Mouse (Mus musculus) stomach, postnatal 0 days (tissue): Measurements from ENCODE around the gene Rufy4. TPM values are rescaled to one million over a fixed set of nuclear protein-coding genes. Genes with fewer than 3 reads are reported as not detected.

ENCODE experiments used
- ATAC-seq: fragments of 200-750 bp; cut with Nextera tagmentation; 2 replicates; pipeline ENCODE4 v1.8.0; 2017; ENCODE audit not compliant: low FRiP score, low TSS enrichment
- DNase-seq: peaks from one replicate; pipeline ENCODE4 v3.0.0-alpha.2; 2016; ENCODE audit warnings: low spot score
- H3K27ac ChIP-seq: fragments of 300-500 bp; sonication (generic); replicated peaks from 2 replicates; pipeline ENCODE4 v1.5.1; 2014; ENCODE audit warnings: mild to moderate bottlenecking, control low read depth
- H3K27me3 ChIP-seq: fragments of 300-500 bp; sonication (generic); 2 replicates; pipeline ENCODE4 v1.6.1; 2014; ENCODE audit warnings: low read length; ENCODE audit not compliant: control insufficient read depth, insufficient read depth
- H3K36me3 ChIP-seq: fragments of 300-500 bp; sonication (generic); 2 replicates; pipeline ENCODE4 v1.6.1; 2014; ENCODE audit warnings: low read length, mixed read lengths; ENCODE audit not compliant: control insufficient read depth, insufficient read depth
- H3K4me1 ChIP-seq: fragments of 300-500 bp; sonication (generic); replicated peaks from 2 replicates; pipeline ENCODE4 v1.6.1; 2014; ENCODE audit warnings: antibody characterized with exemption; ENCODE audit not compliant: control insufficient read depth, insufficient read depth
- H3K4me2 ChIP-seq: fragments of 300-500 bp; sonication (generic); replicated peaks from 2 replicates; pipeline ENCODE4 v1.6.1; 2014; ENCODE audit warnings: low read depth, mild to moderate bottlenecking, control low read depth, moderate library complexity
- H3K4me3 ChIP-seq: fragments of 300-500 bp; sonication (generic); 2 replicates; pipeline ENCODE4 v1.5.1; 2014; ENCODE audit warnings: low read depth, low read length, control low read depth
- H3K9ac ChIP-seq: fragments of 300-500 bp; sonication (generic); 2 replicates; pipeline ENCODE4 v1.6.1; 2014; ENCODE audit warnings: mild to moderate bottlenecking, low read length, control low read depth, mixed read lengths
- H3K9me3 ChIP-seq: fragments of 300-500 bp; sonication (generic); 2 replicates; pipeline ENCODE4 v1.6.1; 2016; ENCODE audit warnings: low read length; ENCODE audit not compliant: control insufficient read depth
- CTCF ChIP-seq: IDR thresholded peaks from 2 replicates; pipeline ENCODE4 v1.5.1; 2016; ENCODE audit warnings: antibody characterized with exemption, low read depth, mild to moderate bottlenecking, moderate library complexity
- EP300 ChIP-seq: optimal IDR thresholded peaks from 2 replicates; pipeline ENCODE3; 2016; ENCODE audit warnings: antibody characterized with exemption
- WGBS: fragments of 180-500 bp; shearing (Covaris S2); extraction: QIAGEN DNeasy Blood & Tissue Kit; methylation state at CpG from one replicate; pipeline ENCODE4 v1.1.7; 2014; 5-methylcytosine and 5-hydroxymethylcytosine counted together
- polyA plus RNA-seq: library from polyadenylated mRNA; unstranded; fragments of >200 nt; fragmentation: Nextera tagmentation; extraction: Ambion mirVana; gene quantifications from 2 replicates; pipeline ENCODE4 v1.2.1, GENCODE M21; 2015

The Rufy4 gene
- polyA plus RNA-seq, 1 experiment from 2014 or later = 0.19 TPM

DNA sequence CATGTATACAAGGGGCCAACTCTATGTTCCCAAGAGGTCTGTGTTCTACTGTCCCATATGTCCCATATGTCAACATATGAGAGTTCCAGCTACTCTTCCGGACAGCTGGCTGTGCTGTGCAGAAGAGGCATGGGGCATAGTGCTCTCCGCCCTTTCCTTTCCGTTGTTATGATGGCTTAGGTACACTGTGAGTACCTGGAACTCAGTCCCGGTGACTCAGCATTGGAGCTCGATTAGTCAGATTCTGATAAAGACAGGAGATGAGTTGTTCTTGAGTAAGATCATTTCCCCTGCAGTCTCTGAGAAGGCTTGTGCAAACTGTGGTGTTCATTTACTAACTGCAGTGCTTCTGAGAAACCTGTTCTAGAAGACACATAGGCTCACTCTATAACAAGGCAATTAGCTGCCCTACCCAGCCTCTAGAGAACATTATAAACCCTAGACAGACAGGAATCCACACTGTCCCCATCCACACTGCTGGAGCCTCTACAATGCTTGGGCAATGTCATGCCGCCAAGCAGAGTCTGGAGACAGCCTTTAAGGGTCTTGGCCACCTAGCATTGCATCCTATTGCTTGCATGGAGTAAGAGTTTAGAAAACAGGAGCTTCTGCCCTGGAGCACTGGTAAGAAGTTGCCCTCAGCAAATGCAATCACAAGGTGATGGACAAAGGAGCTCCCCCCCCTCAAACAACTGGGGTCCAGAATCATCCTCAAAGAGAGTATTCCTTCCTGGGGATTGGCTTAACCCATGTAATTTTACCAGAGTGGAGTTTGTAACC, 24.0 kb downstream of the Rufy4 start:
- ATAC-seq = peak; percentile 83
- H3K4me3 ChIP-seq = no peak overlapping the region
- no peaks in the 10 kb centered on the region for H3K4me1 ChIP-seq
- H3K27me3 ChIP-seq = no peaks in the 10 kb centered on the region
- DNase-seq = no peak
- no peak for TF ChIP-seq EP300
- no peak for TF ChIP-seq CTCF
- H3K27ac ChIP-seq = no peak overlapping the region
- 68% methylated on average over 6 of the region's 6 CpGs for WGBS
- H3K36me3 ChIP-seq = no peaks in the 10 kb centered on the region
- no peak overlapping the region for H3K4me2 ChIP-seq
- H3K9ac ChIP-seq = no peak overlapping the region
- H3K9me3 ChIP-seq = no peaks in the 10 kb centered on the region

DNA sequence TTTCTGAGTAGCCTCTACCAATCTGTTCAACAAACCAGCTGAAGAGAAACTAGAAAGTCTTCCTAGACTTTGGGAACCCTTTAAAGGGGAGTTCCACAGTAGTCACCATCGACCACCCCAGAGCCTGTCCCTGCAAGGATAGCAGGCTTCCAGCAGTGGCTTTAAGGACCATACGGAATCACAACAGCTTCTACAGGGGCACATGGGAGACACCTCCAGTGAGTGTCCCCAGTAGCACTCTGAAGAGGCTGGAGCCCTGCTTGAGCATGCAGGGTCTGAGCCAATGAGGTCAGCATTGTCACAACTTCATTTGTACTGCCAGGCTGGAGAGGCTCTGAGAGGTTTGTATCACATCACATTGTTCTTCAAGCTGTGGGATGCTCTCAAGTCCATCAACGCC, 24.8 kb downstream of the Rufy4 start:
- Histone ChIP-seq H3K4me3 (no peak overlapping the region), H3K27me3 (no peaks in the 10 kb centered on the region), H3K4me1 (no peaks in the 10 kb centered on the region), H3K9me3 (no peaks in the 10 kb centered on the region), H3K27ac (no peak overlapping the region), H3K9ac (no peak overlapping the region), H3K36me3 (no peaks in the 10 kb centered on the region), H3K4me2 (no peak overlapping the region)
- ATAC-seq (no peak), DNase-seq (no peak)
- TF ChIP-seq EP300 (no peak), CTCF (no peak)
- WGBS = 76% methylated on average over 3 of the region's 3 CpGs

DNA sequence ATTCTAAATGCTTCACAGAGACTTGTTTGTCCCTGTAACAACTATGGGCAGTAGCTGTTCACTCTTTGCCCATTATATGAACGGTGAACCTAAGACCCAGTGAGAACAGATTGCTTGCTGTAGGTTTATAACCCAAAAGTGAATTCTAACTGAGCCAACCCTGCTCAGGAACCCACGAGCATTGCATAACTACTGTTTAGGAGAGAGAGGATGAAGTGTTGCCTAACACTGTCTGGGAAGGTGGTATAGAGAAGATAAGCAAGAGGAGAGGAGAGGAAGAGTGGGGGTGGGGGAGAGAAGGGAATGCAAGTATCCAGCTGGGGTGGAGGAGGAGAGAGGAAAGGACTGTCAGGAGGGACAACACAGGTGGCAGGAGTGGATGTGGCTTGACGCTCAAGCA, 25.8 kb downstream of the Rufy4 start:
- H3K9me3 ChIP-seq = no peaks in the 10 kb centered on the region
- DNase-seq (no peak), ATAC-seq (no peak)
- no peaks in the 10 kb centered on the region for H3K36me3 ChIP-seq
- no peak overlapping the region for H3K9ac ChIP-seq
- H3K4me1 ChIP-seq = no peaks in the 10 kb centered on the region
- no peak overlapping the region for H3K4me2 ChIP-seq
- no peak overlapping the region for H3K4me3 ChIP-seq
- H3K27ac ChIP-seq = no peak overlapping the region
- 66% methylated on average over 3 of the region's 3 CpGs for WGBS
- no peaks in the 10 kb centered on the region for H3K27me3 ChIP-seq
- TF ChIP-seq EP300 (no peak), CTCF (no peak)

DNA sequence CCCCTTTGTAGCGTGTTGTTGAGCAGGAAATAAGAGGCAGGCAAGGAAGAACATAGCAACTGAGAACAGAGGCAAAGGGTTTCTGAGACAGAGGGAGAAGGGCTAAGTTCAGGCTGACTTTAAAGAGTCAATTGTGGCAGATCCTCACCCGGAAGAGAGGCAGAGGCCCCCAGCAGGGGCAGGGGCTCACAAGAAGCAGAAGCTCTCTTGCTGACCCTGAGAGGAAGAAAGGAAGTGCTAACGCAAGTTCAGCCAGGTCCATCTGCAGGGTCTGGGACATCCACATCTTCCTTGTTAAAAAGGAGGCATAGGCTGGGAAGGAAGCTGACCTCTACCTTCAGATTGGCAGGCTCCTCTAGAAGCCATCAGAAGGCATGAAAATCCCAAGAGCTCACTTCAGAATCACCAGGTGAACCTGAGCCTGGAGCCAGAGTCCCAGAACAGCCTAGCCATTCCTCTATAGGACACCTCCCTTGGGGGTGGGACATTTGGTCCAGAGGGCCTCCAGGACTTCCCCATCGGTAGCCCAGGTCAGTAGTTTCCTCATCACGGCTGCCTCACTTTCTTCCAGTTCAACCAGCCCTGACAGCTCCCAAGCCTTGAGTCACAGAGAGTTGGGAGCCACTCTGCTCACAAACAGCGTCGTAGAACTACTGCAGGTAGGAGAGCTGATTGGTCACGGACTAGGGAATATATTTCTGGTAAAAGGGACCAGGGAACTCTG, 28.3 kb downstream of the Rufy4 start, which contains the start of gene Cxcr2:
Cxcr2 (plus strand) TSS at position 529 of the 724 bp plus-strand sequence.
- DNase-seq = peak; percentile 9
- H3K4me3 ChIP-seq = no peak within 1 kb of the TSS
- H3K9ac ChIP-seq = no peak within 1 kb of the TSS
- H3K36me3 ChIP-seq = no peaks in the 10 kb centered on the region
- no peaks in the 10 kb centered on the region for H3K27me3 ChIP-seq
- ATAC-seq = no peak
- TF ChIP-seq CTCF = no peak
- H3K4me1 ChIP-seq = no peaks in the 10 kb centered on the region
- WGBS = 59% methylated on average over 8 of the region's 8 CpGs
- H3K9me3 ChIP-seq = no peaks in the 10 kb centered on the region
- H3K4me2 ChIP-seq = no peak within 1 kb of the TSS
- H3K27ac ChIP-seq = no peak within 1 kb of the TSS

DNA sequence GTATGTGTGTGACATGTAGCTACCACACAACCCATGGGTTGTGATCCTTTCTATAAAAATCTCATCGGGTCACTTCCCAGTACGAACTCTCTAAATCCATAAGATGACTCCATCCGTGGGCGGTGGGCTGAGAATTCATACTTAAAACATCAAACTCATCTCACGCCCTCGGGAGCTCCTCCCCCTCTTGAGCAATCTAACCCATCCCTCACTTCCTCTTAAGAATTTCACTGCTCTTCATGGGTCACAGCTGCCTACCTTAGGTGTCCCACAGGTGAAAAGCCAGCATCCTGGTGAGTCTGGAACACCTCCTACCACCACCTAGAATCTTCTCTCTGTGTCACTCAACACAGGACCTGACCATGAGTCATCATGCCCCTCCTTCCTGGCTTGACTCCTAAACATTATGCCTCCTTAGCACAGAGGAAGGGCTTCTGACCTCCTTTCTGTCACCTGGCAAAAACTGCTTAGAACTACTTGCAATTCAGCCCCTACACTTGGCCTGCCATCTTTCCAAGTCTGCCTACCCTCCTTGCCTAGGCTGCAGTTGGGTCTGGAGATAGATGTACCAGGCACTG, 30.2 kb downstream of the Rufy4 start:
- Histone ChIP-seq H3K4me1 (no peaks in the 10 kb centered on the region), H3K4me2 (no peak overlapping the region), H3K36me3 (no peaks in the 10 kb centered on the region), H3K4me3 (no peak overlapping the region), H3K9ac (no peak overlapping the region), H3K27me3 (no peaks in the 10 kb centered on the region), H3K27ac (no peak overlapping the region), H3K9me3 (no peaks in the 10 kb centered on the region)
- TF ChIP-seq CTCF = no peak
- no peak for TF ChIP-seq EP300
- DNase-seq (peak; percentile 12), ATAC-seq (peak; percentile 61; the same call in 1 of the 2 replicates)
- 74% methylated on average over 6 of the region's 6 CpGs for WGBS
